In genomic region chr6:134332718-134333432, GRCm38 (mm10) we compare ENCODE assay signal across 14 mouse cellular contexts.
A peak's percentile ranks its signal among the peaks of the same experiment; 100 is the strongest.
DNase-seq lines count a peak whose midpoint lies in the region; ATAC-seq and TF ChIP-seq lines count a peak whose summit lies in the region.
"Had no signal": no experiment of that assay in that cellular context is flagged by ENCODE, and none has a peak within 500 bp of the region (broad histone marks: within the 10 kb centered on the region; RNA-seq: fewer than 3 reads in every experiment).

No protein-coding gene starts in this region.

- WGBS in liver, embryonic 13.5 days (ENCODE audit: insufficient replicate concordance): 21% methylated on average over 15 of the region's 15 CpGs
- 26% methylated on average over 15 of the region's 15 CpGs for WGBS in liver, embryonic 12.5 days (ENCODE audit: insufficient replicate concordance)
- WGBS in lung, postnatal 0 days: 36% methylated on average over 15 of the region's 15 CpGs

- H3K9me3 ChIP-seq in liver, embryonic 13.5 days (replicated peaks): no peaks in the 10 kb centered on the region
- H3K9me3 ChIP-seq in liver, embryonic 12.5 days (replicated peaks): no peaks in the 10 kb centered on the region
- H3K9me3 ChIP-seq in lung, postnatal 0 days (ENCODE audit: low read length): no peaks in the 10 kb centered on the region
- H3K9me3 ChIP-seq: embryonic facial prominence, embryonic 15.5 days; G1E; limb, embryonic 15.5 days had no signal

- DNase-seq in liver, embryonic 13.5 days: no peak
- peak; percentile 12 for DNase-seq in lung, postnatal 0 days (ENCODE audit: low spot score)
- peak; percentile 25 for DNase-seq in splenic B cell, adult 2 months (ENCODE audit: low read depth, low spot score)
- DNase-seq in right cerebral cortex, postnatal 36 days (ENCODE audit: low spot score in 2 of 2): no peak
- DNase-seq in left cerebral cortex, adult 2 months (ENCODE audit: extremely low spot score in 1 of 2, low spot score in 2 of 2): no peak
- DNase-seq in gastrocnemius, postnatal 36 days: no peak
- DNase-seq: adrenal gland, adult 2 months; cerebellum, adult 8-10 months had no signal

- no peak for ATAC-seq in liver, embryonic 13.5 days (ENCODE audit: low read depth)
- ATAC-seq in liver, embryonic 12.5 days: no peak
- ATAC-seq in activated CD4-positive, CD25-positive, alpha-beta regulatory T cell, adult 4 months: peak; percentile 78
- no peak for ATAC-seq in lung, postnatal 0 days

- intact Hi-C loops in left cerebral cortex, adult 2 months (cut with DNase I): no loop called here
- intact Hi-C loops in gastrocnemius, postnatal 36 days (cut with DNase I): no loop called here

- H3K4me3 ChIP-seq in liver, embryonic 13.5 days (replicated peaks): no peak overlapping the region
- H3K4me3 ChIP-seq in liver, embryonic 12.5 days: no peak overlapping the region
- H3K4me3 ChIP-seq in lung, postnatal 0 days (ENCODE audit: low read depth, low read length): no peak overlapping the region
- no peak overlapping the region for H3K4me3 ChIP-seq in left cerebral cortex, adult 2 months
- H3K4me3 ChIP-seq: embryonic facial prominence, embryonic 15.5 days; layer of hippocampus, adult 2 months; limb, embryonic 15.5 days had no signal

- H3K27me3 ChIP-seq in liver, embryonic 13.5 days: no peaks in the 10 kb centered on the region
- no peaks in the 10 kb centered on the region for H3K27me3 ChIP-seq in liver, embryonic 12.5 days (replicated peaks)
- no peaks in the 10 kb centered on the region for H3K27me3 ChIP-seq in lung, postnatal 0 days (replicated peaks; ENCODE audit: insufficient read depth, low read length)
- no peaks in the 10 kb centered on the region for H3K27me3 ChIP-seq in splenic B cell, adult 2 months (ENCODE audit: control insufficient read depth, insufficient read depth, low read length, poor library complexity, severe bottlenecking)
- H3K27me3 ChIP-seq: embryonic facial prominence, embryonic 15.5 days; limb, embryonic 15.5 days had no signal

- no peaks in the 10 kb centered on the region for H3K4me1 ChIP-seq in liver, embryonic 13.5 days (replicated peaks)
- H3K4me1 ChIP-seq in liver, embryonic 12.5 days: no peaks in the 10 kb centered on the region
- H3K4me1 ChIP-seq in lung, postnatal 0 days (ENCODE audit: insufficient read depth, low read depth, low read length): no peaks in the 10 kb centered on the region
- H3K4me1 ChIP-seq: embryonic facial prominence, embryonic 15.5 days; limb, embryonic 15.5 days had no signal

- H3K27ac ChIP-seq in liver, embryonic 13.5 days: no peak overlapping the region
- no peak overlapping the region for H3K27ac ChIP-seq in liver, embryonic 12.5 days
- H3K27ac ChIP-seq in lung, postnatal 0 days (ENCODE audit: low read length): no peak overlapping the region
- H3K27ac ChIP-seq in left cerebral cortex, adult 2 months: no peak overlapping the region
- H3K27ac ChIP-seq: embryonic facial prominence, embryonic 15.5 days; layer of hippocampus, adult 2 months; limb, embryonic 15.5 days had no signal

- TF ChIP-seq CTCF in lung, postnatal 0 days (IDR thresholded peaks at IDR 0.05): no peak
- TF ChIP-seq CTCF in left cerebral cortex, adult 2 months (IDR thresholded peaks at IDR 0.05): no peak

- 0 out of 2 replicates have a peak overlapping the region, but pooled peaks have one; percentile 10 for H3K4me2 ChIP-seq in liver, embryonic 13.5 days
- no peak overlapping the region for H3K4me2 ChIP-seq in liver, embryonic 12.5 days
- H3K4me2 ChIP-seq in lung, postnatal 0 days (replicated peaks; ENCODE audit: low read depth, low read length): peak overlapping the region; percentile 32
- H3K4me2 ChIP-seq: embryonic facial prominence, embryonic 15.5 days; limb, embryonic 15.5 days had no signal

- no peaks in the 10 kb centered on the region for H3K36me3 ChIP-seq in liver, embryonic 13.5 days
- no peaks in the 10 kb centered on the region for H3K36me3 ChIP-seq in liver, embryonic 12.5 days
- H3K36me3 ChIP-seq in lung, postnatal 0 days (ENCODE audit: insufficient read depth, low read length): no peaks in the 10 kb centered on the region
- no peaks in the 10 kb centered on the region for H3K36me3 ChIP-seq in splenic B cell, adult 2 months (ENCODE audit: control insufficient read depth, insufficient read depth, low read length, poor library complexity, severe bottlenecking)
- H3K36me3 ChIP-seq: embryonic facial prominence, embryonic 15.5 days; G1E; limb, embryonic 15.5 days had no signal

- TF ChIP-seq EP300 in lung, postnatal 0 days (IDR thresholded peaks at IDR 0.05): no peak

- H3K9ac ChIP-seq in liver, embryonic 13.5 days: no peak overlapping the region
- H3K9ac ChIP-seq in liver, embryonic 12.5 days: no peak overlapping the region
- no peak overlapping the region for H3K9ac ChIP-seq in lung, postnatal 0 days (replicated peaks; ENCODE audit: low read depth)
- H3K9ac ChIP-seq: embryonic facial prominence, embryonic 15.5 days; limb, embryonic 15.5 days had no signal

Comparison
In these comparisons a context has a peak if more than half of its experiments do, and no peak if none do; other contexts are left out.
1. DNase-seq: peak in lung, postnatal 0 days (single experiment) and splenic B cell, adult 2 months (single experiment); none in liver, embryonic 13.5 days (single experiment), right cerebral cortex, postnatal 36 days (0 of 2), left cerebral cortex, adult 2 months (0 of 2) and gastrocnemius, postnatal 36 days (0 of 2).